Mouse (Mus musculus) layer of hippocampus, adult 9-10 months (tissue): Measurements from ENCODE around the gene Irak2.

ENCODE experiments used
- DNase-seq: peaks from one replicate; pipeline ENCODE4 v3.0.0; 2022; ENCODE audit warnings: low spot score

Gene Irak2

GRCm38 (mm10) chr6:113642605-113643004, 4.3 kb downstream of the Irak2 start:
- no peak for DNase-seq

DNA sequence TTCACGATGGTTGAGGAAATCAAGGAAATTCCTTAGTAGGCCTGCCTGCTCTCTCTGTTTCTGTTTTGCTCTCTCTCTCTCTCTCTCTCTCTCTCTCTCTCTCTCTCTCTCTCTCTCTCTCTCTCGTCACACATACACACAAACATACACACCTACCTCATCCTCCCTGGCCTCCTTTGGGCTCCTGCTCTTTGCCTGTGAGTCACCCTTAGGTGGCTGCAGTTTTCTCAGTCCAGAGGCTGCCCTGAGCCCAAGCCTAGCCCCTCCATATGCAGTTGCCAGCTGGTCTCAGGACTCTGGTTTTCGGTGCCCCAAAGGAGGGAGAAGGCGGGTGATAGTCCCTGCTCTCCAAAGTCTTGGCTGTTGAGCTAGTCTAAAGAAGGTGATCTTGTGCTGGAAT, 4.8 kb downstream of the Irak2 start:
- DNase-seq, result no peak

- no peak for DNase-seq
Observed at GRCm38 (mm10) chr6:113643967-113644366, 5.7 kb downstream of the Irak2 start.

GRCm38 (mm10) chr6:113644808-113645207, 6.5 kb downstream of the Irak2 start:
- no peak for DNase-seq

DNA sequence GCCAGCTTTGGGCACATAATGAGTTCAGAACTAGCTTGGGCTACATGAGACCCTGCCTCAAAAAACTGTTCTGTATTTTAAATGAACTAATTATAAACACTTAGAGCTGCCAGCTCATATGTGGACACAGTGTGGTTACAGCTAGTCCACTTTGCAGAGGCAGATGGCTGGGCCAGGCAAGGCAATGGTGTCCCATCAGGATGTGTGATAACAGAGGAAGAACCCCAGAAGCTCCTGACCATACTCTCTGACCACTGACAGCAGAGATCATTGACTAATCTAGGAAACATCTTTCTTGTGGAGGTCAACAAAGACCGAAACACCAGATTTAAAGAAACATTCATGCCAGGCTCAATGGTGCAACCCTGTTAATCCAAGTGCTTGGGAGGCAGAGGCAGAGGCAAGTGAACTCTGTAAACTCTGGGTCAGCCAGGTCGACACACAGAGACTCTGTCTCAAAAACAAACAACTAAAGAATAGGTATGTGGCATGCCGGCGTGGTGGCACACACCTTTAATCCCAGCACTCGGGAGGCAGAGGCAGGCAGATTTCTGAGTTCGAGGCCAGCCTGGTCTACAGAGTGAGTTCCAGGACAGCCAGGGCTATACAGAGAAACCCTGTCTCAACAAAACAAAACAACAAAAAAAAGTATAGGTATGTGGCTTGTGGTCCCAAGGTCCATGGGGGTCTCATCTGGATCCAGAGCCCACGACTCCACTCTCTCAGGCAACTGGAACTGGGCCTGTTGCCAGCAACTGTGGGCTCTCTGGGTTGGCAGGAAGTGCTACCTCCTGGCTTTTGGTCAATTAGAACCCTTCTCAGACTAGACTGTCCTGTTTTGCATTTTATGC, 11.3 kb downstream of the Irak2 start:
- DNase-seq, result no peak

- DNase-seq, result no peak
Observed at GRCm38 (mm10) chr6:113650197-113650640, 12.0 kb downstream of the Irak2 start.

DNA sequence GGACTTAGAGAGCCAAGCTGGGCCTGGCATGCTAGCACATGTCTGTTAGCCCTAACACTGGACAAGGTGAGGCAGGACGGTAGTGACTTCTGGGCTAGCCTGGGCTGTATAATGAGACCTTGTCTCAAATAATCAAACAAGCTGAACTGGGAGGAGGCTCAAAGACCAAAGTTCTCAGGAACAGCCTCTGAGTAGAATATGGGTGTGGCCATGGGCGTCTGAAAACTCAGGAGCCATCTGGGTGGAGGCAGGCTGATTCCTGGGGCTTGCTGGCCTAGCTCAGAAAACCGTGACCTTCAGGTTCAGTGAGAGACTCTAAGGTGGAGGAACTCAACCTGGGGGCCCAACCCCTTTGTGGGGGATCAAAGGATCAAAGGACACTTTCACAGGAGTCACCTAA, 13.4 kb downstream of the Irak2 start:
- no peak for DNase-seq

- no peak for DNase-seq
Observed at GRCm38 (mm10) chr6:113653551-113653950, 15.3 kb downstream of the Irak2 start.

DNA sequence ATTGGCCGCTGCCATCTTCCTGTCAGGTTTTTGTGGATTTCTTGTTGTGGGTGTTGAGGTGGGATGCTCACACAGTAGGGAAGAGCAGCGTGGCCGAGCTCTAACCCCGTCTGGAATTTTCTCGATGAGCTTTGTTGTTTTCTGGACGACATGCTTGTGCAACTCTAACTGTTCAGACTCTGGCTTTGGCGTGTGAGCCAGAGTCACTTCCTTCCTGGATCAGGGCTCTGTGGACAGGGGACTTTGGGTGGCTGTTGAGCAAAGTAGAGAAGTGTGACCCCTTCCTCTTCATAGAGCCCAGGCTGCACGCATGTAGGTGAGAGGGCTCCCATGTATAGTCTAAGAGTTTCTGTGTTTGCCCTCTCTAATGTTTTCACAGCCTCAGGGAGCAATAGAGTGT, 15.8 kb downstream of the Irak2 start:
- DNase-seq, result no peak

- DNase-seq, result no peak
Observed at GRCm38 (mm10) chr6:113654753-113655397, 16.6 kb downstream of the Irak2 start.

DNA sequence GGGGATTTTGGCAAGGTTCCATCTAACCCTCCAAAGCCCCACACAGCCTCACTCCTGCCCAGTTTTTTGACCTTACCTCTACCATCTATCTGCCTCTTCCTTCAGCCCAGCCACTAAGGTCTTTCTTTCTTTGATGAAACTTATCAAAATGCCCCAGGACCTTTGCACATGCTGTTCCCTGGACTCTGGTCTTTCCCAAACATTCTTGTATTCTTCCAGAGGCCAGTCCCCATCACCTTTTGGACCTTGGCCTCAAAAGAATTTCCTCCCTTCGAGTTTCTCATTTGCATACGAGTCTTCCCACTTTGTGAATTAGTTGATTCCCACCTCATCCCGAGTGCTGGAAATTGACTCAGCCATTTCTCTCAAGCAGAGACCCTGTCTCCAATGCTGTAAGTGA, 17.2 kb downstream of the Irak2 start:
- DNase-seq, result no peak

DNA sequence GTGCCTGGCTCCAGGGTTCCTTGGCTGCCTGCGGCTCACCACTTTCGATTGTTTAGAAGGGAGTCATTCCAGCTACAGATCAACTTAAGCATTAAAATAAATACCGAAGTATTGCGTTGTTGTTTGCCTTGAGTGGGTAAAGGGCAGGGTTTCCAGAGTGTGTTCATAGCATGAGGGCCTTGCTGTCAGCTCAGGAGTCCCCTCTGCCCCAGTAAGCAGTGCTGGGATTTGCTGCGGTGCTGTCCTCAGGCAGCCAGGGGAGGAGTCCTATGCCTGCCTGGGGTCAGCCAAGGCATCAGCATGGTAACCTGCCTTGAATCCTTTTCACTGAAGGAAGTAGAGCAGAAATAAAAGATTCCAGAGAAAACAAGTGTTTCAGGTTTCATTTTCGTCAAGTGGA, 18.6 kb downstream of the Irak2 start:
- DNase-seq, result no peak

GRCm38 (mm10) chr6:113658226-113658625, 20.0 kb downstream of the Irak2 start:
- DNase-seq, result no peak

- no peak for DNase-seq
Observed at GRCm38 (mm10) chr6:113659648-113660491, 21.6 kb downstream of the Irak2 start.

DNA sequence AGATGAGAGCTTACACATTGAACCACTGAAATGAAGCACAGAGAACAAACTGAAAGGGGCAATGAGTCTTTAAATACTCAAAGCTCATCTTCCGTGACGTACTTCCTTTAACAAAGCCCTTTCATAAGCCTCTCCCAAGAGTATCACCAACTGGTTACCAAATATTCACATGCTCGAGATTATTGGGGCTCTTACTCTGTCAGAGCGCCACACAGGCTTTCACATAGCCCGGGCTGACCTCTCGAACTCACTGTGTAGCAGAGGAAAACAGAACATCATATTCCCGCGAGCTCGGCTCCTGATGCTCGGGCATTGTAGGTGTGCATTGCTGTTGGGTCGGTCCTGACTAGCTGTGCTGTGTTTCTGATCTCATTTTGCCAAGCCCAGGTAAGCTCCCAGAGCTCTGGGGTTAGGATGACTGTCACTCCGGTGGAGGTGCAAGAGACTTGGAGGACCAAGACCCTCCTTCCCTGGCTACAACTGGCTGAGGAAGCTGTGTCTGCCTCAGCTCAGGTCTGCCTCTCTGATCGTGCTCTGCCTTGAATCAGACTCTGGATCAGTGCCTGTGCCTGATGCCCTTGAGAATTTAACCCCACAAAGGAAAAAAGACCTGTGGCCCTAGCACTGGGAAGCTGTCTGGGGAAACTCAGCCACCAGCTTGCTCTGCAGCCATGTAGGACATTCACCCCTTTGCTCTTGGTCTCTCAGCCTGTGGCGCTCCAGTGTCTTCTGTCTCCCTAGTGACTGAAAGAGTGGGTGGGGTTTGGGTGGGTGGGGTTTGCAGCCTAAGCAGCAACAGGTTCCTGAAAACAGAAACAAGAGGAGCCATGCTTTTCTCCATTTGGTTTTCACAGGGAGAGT, 22.5 kb downstream of the Irak2 start:
- DNase-seq, result no peak

- DNase-seq, result no peak
Observed at GRCm38 (mm10) chr6:113661353-113662241, 23.3 kb downstream of the Irak2 start.

DNA sequence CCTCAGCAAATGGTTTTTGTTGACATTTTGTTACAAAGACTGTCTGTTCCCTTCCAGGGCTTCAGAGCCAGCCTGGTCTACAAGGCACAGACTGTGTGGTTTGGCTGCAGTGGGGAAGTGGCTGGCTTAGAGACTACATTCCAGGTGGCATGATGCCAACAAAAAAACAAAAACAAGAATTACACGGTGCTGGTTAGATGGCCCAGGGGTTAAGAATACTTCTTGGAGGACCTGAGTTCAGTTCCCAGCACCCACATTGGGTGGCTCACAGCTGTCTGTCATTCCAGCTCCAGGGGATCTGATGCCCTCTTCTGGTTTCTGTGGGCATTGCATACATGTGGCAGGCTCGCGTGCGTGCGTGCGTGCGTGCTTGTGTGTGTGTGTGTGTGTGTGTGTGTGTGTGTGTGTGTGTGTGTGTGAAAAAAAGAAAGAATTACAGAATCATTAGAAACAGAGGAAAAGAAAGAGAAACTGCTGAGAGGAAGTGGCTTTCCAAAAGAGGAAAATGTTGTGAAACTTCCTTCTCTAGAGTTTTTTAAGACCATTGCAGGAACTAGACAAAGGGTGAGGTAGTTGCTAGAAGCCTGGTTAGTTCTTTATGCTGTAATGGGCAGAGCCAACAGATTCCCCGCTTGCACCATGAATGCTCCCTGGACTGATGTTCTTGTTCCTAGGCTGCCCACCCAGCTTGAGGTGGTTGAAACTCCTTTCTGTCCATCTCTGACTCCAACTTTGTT, 24.9 kb downstream of the Irak2 start:
- no peak for DNase-seq

DNA sequence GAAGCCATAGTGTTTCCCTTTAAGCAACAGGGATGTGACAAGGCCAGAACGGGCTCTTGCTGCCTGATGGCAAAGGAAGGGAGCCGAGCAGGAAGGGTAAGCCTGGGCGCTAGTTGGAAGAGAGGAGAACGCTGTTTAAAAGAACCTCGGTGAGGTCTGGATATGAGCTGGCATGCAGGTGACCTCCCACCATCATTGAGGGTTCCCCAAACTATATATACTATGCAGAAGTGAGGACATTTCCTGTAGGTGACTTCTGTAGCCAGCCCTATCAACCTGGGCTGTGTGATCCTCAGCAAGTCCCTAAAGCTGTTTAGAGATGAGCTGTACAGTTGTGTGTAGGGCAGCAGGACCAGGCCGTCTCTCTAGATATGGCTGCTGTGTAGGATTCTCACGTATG, 26.0 kb downstream of the Irak2 start:
- DNase-seq, result no peak

DNA sequence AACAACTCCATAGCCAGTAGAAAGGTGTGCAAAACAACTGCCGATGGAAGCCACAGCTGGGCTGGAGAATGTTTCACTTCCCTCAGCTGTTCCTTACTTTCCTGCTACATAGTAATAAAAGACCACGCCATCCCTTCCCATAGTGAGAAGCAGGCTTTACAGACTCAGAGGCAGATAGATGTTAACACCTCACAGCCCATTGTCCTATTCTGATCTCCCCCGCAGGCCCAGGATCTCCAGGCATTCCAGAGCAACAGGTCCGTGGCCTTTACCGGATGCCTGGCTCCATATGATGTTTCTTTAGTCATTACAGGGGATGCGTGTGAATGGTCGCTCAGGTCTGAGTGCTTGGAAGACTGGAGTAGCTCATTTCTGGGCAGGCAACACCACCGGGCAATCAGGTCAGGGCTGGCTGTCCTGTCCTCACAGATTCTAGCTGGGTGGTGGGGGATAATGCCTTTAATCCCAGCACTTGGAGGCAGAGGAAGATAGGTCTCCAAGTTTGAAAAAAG, 29.4 kb downstream of the Irak2 start:
- no peak for DNase-seq
